Mouse (Mus musculus): Measurements from ENCODE around the gene Tsc22d3.
"Not testable (repeated sequence)": the region's sequence is repeated elsewhere in the genome, so short reads cannot be mapped to it uniquely, and the experiment has no call there.

Gene Tsc22d3

GRCm38 (mm10) chrX:140529074-140529561 is 71.3 kb downstream of the Tsc22d3 start:
- no peak for DNase-seq (ENCODE audit: low spot score)

GRCm38 (mm10) chrX:140527231-140527630 is 73.2 kb downstream of the Tsc22d3 start:
- no peak for DNase-seq (ENCODE audit: low spot score)

GRCm38 (mm10) chrX:140526253-140526618 is 74.2 kb downstream of the Tsc22d3 start:
- no peak for DNase-seq (ENCODE audit: low spot score)

- no peak for DNase-seq (ENCODE audit: low spot score)
Observed at GRCm38 (mm10) chrX:140525604-140526252, 74.7 kb downstream of the Tsc22d3 start.

- DNase-seq (ENCODE audit: low spot score): no peak
Observed at GRCm38 (mm10) chrX:140524231-140524630, 76.2 kb downstream of the Tsc22d3 start.

GRCm38 (mm10) chrX:140522071-140522765 is 78.2 kb downstream of the Tsc22d3 start:
- no peak for DNase-seq (ENCODE audit: low spot score)

GRCm38 (mm10) chrX:140520146-140521102 is 80.0 kb downstream of the Tsc22d3 start:
- peak; percentile 77 for DNase-seq (ENCODE audit: low spot score)

- DNase-seq (ENCODE audit: low spot score): no peak
Observed at GRCm38 (mm10) chrX:140518351-140518750, 82.1 kb downstream of the Tsc22d3 start.

GRCm38 (mm10) chrX:140513379-140513778 is 87.1 kb downstream of the Tsc22d3 start:
- no peak for DNase-seq (ENCODE audit: low spot score)

GRCm38 (mm10) chrX:140511687-140512651 is 88.5 kb downstream of the Tsc22d3 start:
- DNase-seq (ENCODE audit: low spot score): no peak

- DNase-seq (ENCODE audit: low spot score): no peak
Observed at GRCm38 (mm10) chrX:140510696-140511429, 89.6 kb downstream of the Tsc22d3 start.

GRCm38 (mm10) chrX:140509817-140510216 is 90.6 kb downstream of the Tsc22d3 start:
- no peak for DNase-seq (ENCODE audit: low spot score)

- not testable (repeated sequence) for DNase-seq (ENCODE audit: low spot score)
Observed at GRCm38 (mm10) chrX:140508791-140509190, 91.7 kb downstream of the Tsc22d3 start.

- DNase-seq (ENCODE audit: low spot score): no peak
Observed at GRCm38 (mm10) chrX:140507377-140507776, 93.1 kb downstream of the Tsc22d3 start.

- no peak for DNase-seq (ENCODE audit: low spot score)
Observed at GRCm38 (mm10) chrX:140506436-140507180, 93.9 kb downstream of the Tsc22d3 start.

GRCm38 (mm10) chrX:140505497-140506238 is 94.8 kb downstream of the Tsc22d3 start:
- peak; percentile 68 for DNase-seq (ENCODE audit: low spot score)

- DNase-seq (ENCODE audit: low spot score): peak; percentile 73
Observed at GRCm38 (mm10) chrX:140503905-140504304, 96.6 kb downstream of the Tsc22d3 start.

GRCm38 (mm10) chrX:140501401-140502301 is 98.8 kb downstream of the Tsc22d3 start:
- DNase-seq (ENCODE audit: low spot score): no peak

Data from c-Kit-positive CD71-positive TER-119-positive erythroid progenitor cells, embryonic 14.5 days (primary cell).